Mouse (Mus musculus): ENCODE data around the gene Cphx3.
"Not testable (repeated sequence)": the region's sequence is repeated elsewhere in the genome, so short reads cannot be mapped to it uniquely, and the experiment has no call there.

The Cphx3 gene

GRCm38 (mm10) chr14:26216233-26217000 is 134.3 kb downstream of the Cphx3 start:
- H3K27me3 ChIP-seq (ENCODE audit: control insufficient read depth, insufficient read depth, low read length, poor library complexity, severe bottlenecking); DNase-seq (ENCODE audit: low read depth, low spot score); H3K36me3 ChIP-seq (ENCODE audit: control insufficient read depth, insufficient read depth, low read length, poor library complexity, severe bottlenecking): not testable (repeated sequence)

- H3K36me3 ChIP-seq (ENCODE audit: control insufficient read depth, insufficient read depth, low read length, poor library complexity, severe bottlenecking); DNase-seq (ENCODE audit: low read depth, low spot score); H3K27me3 ChIP-seq (ENCODE audit: control insufficient read depth, insufficient read depth, low read length, poor library complexity, severe bottlenecking): not testable (repeated sequence)
Measured at GRCm38 (mm10) chr14:26237183-26237582, 155.1 kb downstream of the Cphx3 start.

- not testable (repeated sequence) for H3K27me3 ChIP-seq (ENCODE audit: control insufficient read depth, insufficient read depth, low read length, poor library complexity, severe bottlenecking); H3K36me3 ChIP-seq (ENCODE audit: control insufficient read depth, insufficient read depth, low read length, poor library complexity, severe bottlenecking); DNase-seq (ENCODE audit: low read depth, low spot score)
Measured at GRCm38 (mm10) chr14:26257756-26258617, 175.9 kb downstream of the Cphx3 start, which contains the start of gene Duxbl3. Duxbl3 (plus strand) TSS chr14:26257962.

- DNase-seq (ENCODE audit: low read depth, low spot score); H3K27me3 ChIP-seq (ENCODE audit: control insufficient read depth, insufficient read depth, low read length, poor library complexity, severe bottlenecking); H3K36me3 ChIP-seq (ENCODE audit: control insufficient read depth, insufficient read depth, low read length, poor library complexity, severe bottlenecking): not testable (repeated sequence)
Measured at GRCm38 (mm10) chr14:26258729-26259128, 176.6 kb downstream of the Cphx3 start.

Measured in splenic B cell, adult 2 months (primary cell).